Mouse (Mus musculus): ENCODE measurements around the gene Syngr1. TPM values are rescaled to one million over a fixed set of nuclear protein-coding genes. Genes with fewer than 3 reads are reported as not detected.

Gene Syngr1
- polyA plus RNA-seq, 1 experiment from 2014 or later = 18.7 TPM

- Histone ChIP-seq H3K4me1 (replicated peaks) (peaks cover 32% of the 10 kb centered on the region), H3K4me3 (replicated peaks) (no peak overlapping the region), H3K36me3 (peaks cover 37% of the 10 kb centered on the region), H3K4me2 (replicated peaks) (0 out of 2 replicates have a peak overlapping the region, but pooled peaks have one; percentile 30), H3K9ac (no peak overlapping the region), H3K27me3 (replicated peaks) (no peaks in the 10 kb centered on the region), H3K9me3 (no peaks in the 10 kb centered on the region), H3K27ac (peak overlapping the region; percentile 89)
- no peak for ATAC-seq
- 27% methylated on average over 4 of the region's 4 CpGs for WGBS
Observed at GRCm38 (mm10) chr15:80158707-80159090, 67.6 kb downstream of the Syngr1 start.

GRCm38 (mm10) chr15:80159286-80159901, 68.3 kb downstream of the Syngr1 start:
- Histone ChIP-seq H3K9me3 (no peaks in the 10 kb centered on the region), H3K36me3 (peaks cover 31% of the 10 kb centered on the region), H3K9ac (peak overlapping the region; percentile 28; the same call in 1 of the 2 replicates), H3K4me1 (replicated peaks) (peaks cover 32% of the 10 kb centered on the region), H3K27ac (peak overlapping the region; percentile 89), H3K27me3 (replicated peaks) (no peaks in the 10 kb centered on the region), H3K4me3 (replicated peaks) (no peak overlapping the region), H3K4me2 (replicated peaks) (peak overlapping the region; percentile 38)
- 31% methylated on average over 8 of the region's 8 CpGs for WGBS
- peak; percentile 93 for ATAC-seq

GRCm38 (mm10) chr15:80160223-80160622, 69.1 kb downstream of the Syngr1 start:
- H3K27ac ChIP-seq = peak overlapping the region; percentile 89
- peaks cover 28% of the 10 kb centered on the region for H3K36me3 ChIP-seq
- ATAC-seq = no peak
- H3K4me3 ChIP-seq (replicated peaks) = no peak overlapping the region
- H3K4me2 ChIP-seq (replicated peaks) = peak overlapping the region; percentile 38; the same call in 1 of the 2 replicates
- peaks cover 32% of the 10 kb centered on the region for H3K4me1 ChIP-seq (replicated peaks)
- H3K9me3 ChIP-seq = no peaks in the 10 kb centered on the region
- no peaks in the 10 kb centered on the region for H3K27me3 ChIP-seq (replicated peaks)
- peak overlapping the region; percentile 28 for H3K9ac ChIP-seq
- 85% methylated on average over 13 of the region's 13 CpGs for WGBS

- peak overlapping the region; percentile 89 for H3K27ac ChIP-seq
- peaks cover 32% of the 10 kb centered on the region for H3K4me1 ChIP-seq (replicated peaks)
- H3K36me3 ChIP-seq = peaks cover 23% of the 10 kb centered on the region
- ATAC-seq = no peak
- H3K4me2 ChIP-seq (replicated peaks) = no peak overlapping the region
- no peaks in the 10 kb centered on the region for H3K27me3 ChIP-seq (replicated peaks)
- H3K9me3 ChIP-seq = no peaks in the 10 kb centered on the region
- H3K9ac ChIP-seq = 0 out of 2 replicates have a peak overlapping the region, but pooled peaks have one; percentile 28
- 92% methylated on average over 4 of the region's 4 CpGs for WGBS
- no peak overlapping the region for H3K4me3 ChIP-seq (replicated peaks)
Observed at GRCm38 (mm10) chr15:80160726-80161125, 69.6 kb downstream of the Syngr1 start.

GRCm38 (mm10) chr15:80161199-80161598, 70.1 kb downstream of the Syngr1 start:
- Histone ChIP-seq H3K4me3 (replicated peaks) (no peak overlapping the region), H3K4me1 (replicated peaks) (peaks cover 32% of the 10 kb centered on the region), H3K9ac (no peak overlapping the region), H3K27me3 (replicated peaks) (no peaks in the 10 kb centered on the region), H3K9me3 (no peaks in the 10 kb centered on the region), H3K36me3 (peaks cover 18% of the 10 kb centered on the region; the same call in 1 of the 2 replicates), H3K27ac (peak overlapping the region; percentile 89; the same call in 1 of the 2 replicates), H3K4me2 (replicated peaks) (no peak overlapping the region)
- no peak for ATAC-seq
- 96% methylated on average over 3 of the region's 3 CpGs for WGBS

GRCm38 (mm10) chr15:80162401-80162964, 71.3 kb downstream of the Syngr1 start:
- ATAC-seq = no peak

GRCm38 (mm10) chr15:80163274-80163673, 72.1 kb downstream of the Syngr1 start:
- Histone ChIP-seq H3K4me1 (replicated peaks) (peaks cover 29% of the 10 kb centered on the region), H3K9me3 (no peaks in the 10 kb centered on the region), H3K36me3 (peaks cover 10% of the 10 kb centered on the region; the same call in 1 of the 2 replicates), H3K9ac (no peak overlapping the region), H3K27ac (no peak overlapping the region), H3K4me2 (replicated peaks) (no peak overlapping the region), H3K4me3 (replicated peaks) (no peak overlapping the region), H3K27me3 (replicated peaks) (no peaks in the 10 kb centered on the region)
- ATAC-seq = no peak
- 85% methylated on average over 11 of the region's 11 CpGs for WGBS

More at GRCm38 (mm10) chr15:80162401-80162964, 71.3 kb downstream of the Syngr1 start:
- H3K4me2 ChIP-seq (replicated peaks) = no peak overlapping the region
- H3K4me1 ChIP-seq (replicated peaks) = peaks cover 32% of the 10 kb centered on the region
- H3K36me3 ChIP-seq = peaks cover 15% of the 10 kb centered on the region; the same call in 1 of the 2 replicates
- no peaks in the 10 kb centered on the region for H3K27me3 ChIP-seq (replicated peaks)
- H3K9ac ChIP-seq = no peak overlapping the region
- WGBS = 88% methylated on average over 4 of the region's 4 CpGs
- no peak overlapping the region for H3K27ac ChIP-seq
- H3K4me3 ChIP-seq (replicated peaks) = no peak overlapping the region
- H3K9me3 ChIP-seq = no peaks in the 10 kb centered on the region

- Histone ChIP-seq H3K36me3 (peaks cover 6% of the 10 kb centered on the region; the same call in 1 of the 2 replicates), H3K4me1 (replicated peaks) (peaks cover 24% of the 10 kb centered on the region), H3K4me3 (replicated peaks) (no peak overlapping the region), H3K27me3 (replicated peaks) (no peaks in the 10 kb centered on the region), H3K27ac (no peak overlapping the region), H3K9ac (no peak overlapping the region), H3K4me2 (replicated peaks) (no peak overlapping the region), H3K9me3 (no peaks in the 10 kb centered on the region)
- no peak for ATAC-seq
- 85% methylated on average over 4 of the region's 4 CpGs for WGBS
Observed at GRCm38 (mm10) chr15:80163716-80164115, 72.6 kb downstream of the Syngr1 start.

GRCm38 (mm10) chr15:80165396-80165795, 74.3 kb downstream of the Syngr1 start:
- ATAC-seq = no peak
- no peaks in the 10 kb centered on the region for H3K27me3 ChIP-seq (replicated peaks)
- no peak overlapping the region for H3K4me3 ChIP-seq (replicated peaks)
- peaks cover under 1% of the 10 kb centered on the region; the same call in 1 of the 2 replicates for H3K36me3 ChIP-seq
- WGBS = 48% methylated on average over 5 of the region's 5 CpGs
- H3K4me2 ChIP-seq (replicated peaks) = no peak overlapping the region
- H3K27ac ChIP-seq = no peak overlapping the region
- no peaks in the 10 kb centered on the region for H3K9me3 ChIP-seq
- H3K4me1 ChIP-seq (replicated peaks) = peaks cover 9% of the 10 kb centered on the region
- H3K9ac ChIP-seq = no peak overlapping the region

Other genes with a start within 250 kb of the Syngr1 start
- 13.1 and 15.4 TPM in 2 replicates for gene Apobec3, start 199.7 kb upstream of the Syngr1 start, polyA plus RNA-seq (2015; fragmentation: Nextera tagmentation; extraction: Ambion mirVana)
- 3.9 and 4.6 TPM in 2 replicates for gene Cbx7, start 120.2 kb upstream of the Syngr1 start, polyA plus RNA-seq (2015; fragmentation: Nextera tagmentation; extraction: Ambion mirVana)
- 7.2 and 8.3 TPM in 2 replicates for gene Pdgfb, start 76.4 kb upstream of the Syngr1 start, polyA plus RNA-seq (2015; fragmentation: Nextera tagmentation; extraction: Ambion mirVana)
- 1,109 and 1,134 TPM in 2 replicates for gene Rpl3, start 534 bp downstream of the Syngr1 start, polyA plus RNA-seq (2015; fragmentation: Nextera tagmentation; extraction: Ambion mirVana)
- gene Tab1, start 41.8 kb downstream of the Syngr1 start, polyA plus RNA-seq (2015; fragmentation: Nextera tagmentation; extraction: Ambion mirVana) = 28.5 and 29.0 TPM in 2 replicates
- gene Mgat3, start 82.4 kb downstream of the Syngr1 start, polyA plus RNA-seq (2015; fragmentation: Nextera tagmentation; extraction: Ambion mirVana) = 12.1 and 13.6 TPM in 2 replicates
- 29.7 and 33.1 TPM in 2 replicates for gene Mief1, start 142.7 kb downstream of the Syngr1 start, polyA plus RNA-seq (2015; fragmentation: Nextera tagmentation; extraction: Ambion mirVana)
- not detected in 2 replicates for gene AC140267.1, start 144.5 kb downstream of the Syngr1 start, polyA plus RNA-seq (2015; fragmentation: Nextera tagmentation; extraction: Ambion mirVana)
- 138 and 143 TPM in 2 replicates for gene Atf4, start 163.8 kb downstream of the Syngr1 start, polyA plus RNA-seq (2015; fragmentation: Nextera tagmentation; extraction: Ambion mirVana)
- 55.4 and 56.0 TPM in 2 replicates for gene Rps19bp1, start 173.0 kb downstream of the Syngr1 start, polyA plus RNA-seq (2015; fragmentation: Nextera tagmentation; extraction: Ambion mirVana)
- gene Cacna1i, start 195.9 kb downstream of the Syngr1 start, polyA plus RNA-seq (2015; fragmentation: Nextera tagmentation; extraction: Ambion mirVana) = not detected in 2 replicates